In genomic region chr6:115991108-115991880, GRCm38 (mm10) we compare ENCODE assay signal across 8 mouse cellular contexts. TPM values are rescaled to one million over a fixed set of nuclear protein-coding genes. Genes with fewer than 3 reads are reported as not detected.
DNase-seq lines count a peak whose midpoint lies in the region; ATAC-seq lines count a peak whose summit lies in the region.

No protein-coding gene starts in this region.

- peak overlapping the region; percentile 62 for H3K4me3 ChIP-seq in embryonic facial prominence, embryonic 10.5 days
- peak overlapping the region; percentile 51 for H3K4me3 ChIP-seq in hindbrain, embryonic 15.5 days
- H3K4me3 ChIP-seq in midbrain, embryonic 10.5 days: peak overlapping the region; percentile 63

- H3K27me3 ChIP-seq in embryonic facial prominence, embryonic 10.5 days (replicated peaks; ENCODE audit: low read depth, poor library complexity, severe bottlenecking): peaks cover 93% of the 10 kb centered on the region
- peaks cover 42% of the 10 kb centered on the region for H3K27me3 ChIP-seq in hindbrain, embryonic 15.5 days
- H3K27me3 ChIP-seq in midbrain, embryonic 10.5 days (ENCODE audit: low read depth, poor library complexity, severe bottlenecking): peaks cover 90% of the 10 kb centered on the region

- peak overlapping the region; percentile 92 for H3K4me2 ChIP-seq in hindbrain, embryonic 15.5 days

- H3K4me1 ChIP-seq in embryonic facial prominence, embryonic 10.5 days: peaks cover 65% of the 10 kb centered on the region
- H3K4me1 ChIP-seq in hindbrain, embryonic 15.5 days (replicated peaks): peaks cover 38% of the 10 kb centered on the region
- peaks cover 58% of the 10 kb centered on the region for H3K4me1 ChIP-seq in midbrain, embryonic 10.5 days

- no peak overlapping the region for H3K9ac ChIP-seq in hindbrain, embryonic 15.5 days

- WGBS in embryonic facial prominence, embryonic 10.5 days: 26% methylated on average over 13 of the region's 13 CpGs
- 31% methylated on average over 13 of the region's 13 CpGs for whole genome bisulfite sequencing in hindbrain, embryonic 15.5 days
- WGBS in midbrain, embryonic 10.5 days: 27% methylated on average over 13 of the region's 13 CpGs

- DNase-seq in kidney, postnatal 10 days: peak; percentile 76
- DNase-seq in kidney, adult 11 months: no peak
- DNase-seq in embryonic facial prominence, embryonic 10.5 days (ENCODE audit: low spot score): peak; percentile 39
- DNase-seq in midbrain, embryonic 10.5 days (ENCODE audit: low spot score): no peak
- no peak for DNase-seq in ovary, postnatal 10 days (ENCODE audit: low spot score)
- no peak for DNase-seq in frontal cortex, postnatal 36 days (ENCODE audit: low spot score in 2 of 2)
- no peak for DNase-seq in cerebellum, adult 18-20 months

- H3K27ac ChIP-seq in embryonic facial prominence, embryonic 10.5 days (replicated peaks): peak overlapping the region; percentile 63
- no peak overlapping the region for H3K27ac ChIP-seq in hindbrain, embryonic 15.5 days (replicated peaks)
- H3K27ac ChIP-seq in midbrain, embryonic 10.5 days (replicated peaks): peak overlapping the region; percentile 53

- no peaks in the 10 kb centered on the region for H3K36me3 ChIP-seq in embryonic facial prominence, embryonic 10.5 days (replicated peaks)
- no peaks in the 10 kb centered on the region for H3K36me3 ChIP-seq in hindbrain, embryonic 15.5 days
- no peaks in the 10 kb centered on the region for H3K36me3 ChIP-seq in midbrain, embryonic 10.5 days

- ATAC-seq in hindbrain, embryonic 15.5 days (ENCODE audit: low FRiP score, low read depth): no peak

- no peaks in the 10 kb centered on the region for H3K9me3 ChIP-seq in embryonic facial prominence, embryonic 10.5 days
- no peaks in the 10 kb centered on the region for H3K9me3 ChIP-seq in hindbrain, embryonic 15.5 days
- no peaks in the 10 kb centered on the region for H3K9me3 ChIP-seq in midbrain, embryonic 10.5 days (replicated peaks)

RNA-seq across cellular contexts. Expression of gene Plxnd1, which starts 3.5 kb away (rescaled TPM):
- polyA plus RNA-seq in embryonic facial prominence, embryonic 10.5 days (2016; fragmentation: Nextera tagmentation; extraction: Ambion mirVana): 26.8 and 28.1 TPM in 2 replicates
- 10.8 and 12.7 TPM in 2 replicates for polyA plus RNA-seq in hindbrain, embryonic 15.5 days (2015; fragmentation: Nextera tagmentation; extraction: Ambion mirVana)
- polyA plus RNA-seq in midbrain, embryonic 10.5 days (2016; fragmentation: Nextera tagmentation; extraction: Ambion mirVana): 18.1 and 18.9 TPM in 2 replicates

RNA-seq across cellular contexts. Expression of gene H1foo, which starts 46.6 kb away (rescaled TPM):
- polyA plus RNA-seq in embryonic facial prominence, embryonic 10.5 days (2016; fragmentation: Nextera tagmentation; extraction: Ambion mirVana): not detected in 2 replicates
- polyA plus RNA-seq in hindbrain, embryonic 15.5 days (2015; fragmentation: Nextera tagmentation; extraction: Ambion mirVana): not detected in 2 replicates
- polyA plus RNA-seq in midbrain, embryonic 10.5 days (2016; fragmentation: Nextera tagmentation; extraction: Ambion mirVana): not detected in 2 replicates

RNA-seq across cellular contexts. Expression of gene Rho, which starts 59.7 kb away (rescaled TPM):
- polyA plus RNA-seq in embryonic facial prominence, embryonic 10.5 days (2016; fragmentation: Nextera tagmentation; extraction: Ambion mirVana): 0.33 and 0.51 TPM in 2 replicates
- polyA plus RNA-seq in hindbrain, embryonic 15.5 days (2015; fragmentation: Nextera tagmentation; extraction: Ambion mirVana): 0.64 and 0.68 TPM in 2 replicates
- 0.17 and 0.20 TPM in 2 replicates for polyA plus RNA-seq in midbrain, embryonic 10.5 days (2016; fragmentation: Nextera tagmentation; extraction: Ambion mirVana)

Comparison
In these comparisons a context has a peak if more than half of its experiments do, and no peak if none do; other contexts are left out.
1. DNase-seq: peak in kidney, postnatal 10 days (single experiment) and embryonic facial prominence, embryonic 10.5 days (single experiment); none in kidney, adult 11 months (single experiment), midbrain, embryonic 10.5 days (single experiment), ovary, postnatal 10 days (single experiment), frontal cortex, postnatal 36 days (0 of 2) and cerebellum, adult 18-20 months (0 of 2).
2. Peak in every context shown above with its lines, with median percentiles within 50 percentile points of each other: H3K4me3 ChIP-seq.